Mouse (Mus musculus): ENCODE results near the gene Cryz.

DNA sequence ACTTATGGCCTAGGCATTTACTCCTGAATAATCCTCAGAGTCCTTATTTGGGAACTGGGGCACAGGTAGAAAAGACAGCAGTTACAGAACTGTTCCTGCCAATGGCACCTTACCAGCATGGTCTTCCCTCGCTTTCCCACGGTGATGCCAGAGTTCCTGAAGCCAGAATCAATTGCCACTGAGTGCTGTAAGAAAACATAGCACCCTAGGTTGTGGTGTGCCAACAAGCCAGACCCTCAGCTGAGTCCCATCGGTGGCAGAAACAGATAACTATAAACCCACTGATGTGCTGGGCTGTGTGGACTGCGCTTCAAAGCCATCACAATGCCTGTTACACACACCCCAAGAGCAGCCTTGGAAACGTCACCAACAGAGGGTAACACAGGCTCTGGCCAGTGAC is 5.5 kb upstream of the Cryz start:
- TF ChIP-seq EP300 (IDR thresholded peaks at IDR 0.05) (no peak), CTCF (IDR thresholded peaks at IDR 0.05) (no peak)

All from lung, postnatal 0 days (tissue).